Mouse (Mus musculus) cerebellum, adult 2 months (tissue): ENCODE data around the gene Pop7.

Source experiments
- CTCF ChIP-seq: fragments of 200-500 bp; IDR thresholded peaks from 2 replicates; pipeline ENCODE4 v1.5.1; 2011; ENCODE audit warnings: low read depth, mild to moderate bottlenecking, control low read depth, low read length, moderate library complexity, borderline replicate concordance; ENCODE audit not compliant: insufficient read depth
- POLR2A ChIP-seq: fragments of 200-500 bp; IDR thresholded peaks from 2 replicates; pipeline ENCODE4 v1.6.1; 2011; ENCODE audit warnings: low read length, control low read depth, borderline replicate concordance; ENCODE audit not compliant: insufficient read depth

- TF ChIP-seq POLR2A (no peak), CTCF (no peak)
Measured at GRCm38 (mm10) chr5:137522711-137523110, 20.4 kb upstream of the Pop7 start.
